Mouse (Mus musculus) small intestine, adult 2 months (tissue): ENCODE results near the gene Ppif.

Source experiments
- CTCF ChIP-seq: fragments of 200-500 bp; IDR thresholded peaks from 2 replicates; pipeline ENCODE4 v1.5.1; 2012; ENCODE audit warnings: low read depth, mild to moderate bottlenecking, control low read depth, inconsistent platforms, low read length, moderate library complexity, mixed read lengths; ENCODE audit not compliant: insufficient replicate concordance, insufficient read length; ENCODE audit errors: extremely low read depth
- POLR2A ChIP-seq: fragments of 200-500 bp; IDR thresholded peaks from 2 replicates; pipeline ENCODE4 v1.6.1; 2012; ENCODE audit warnings: low read depth, mild to moderate bottlenecking, control low read depth, inconsistent platforms, low read length, moderate library complexity

- TF ChIP-seq POLR2A (no peak), CTCF (no peak)
These were observed 1.1 kb downstream of the Ppif start for GRCm38 (mm10) chr14:25695059-25695458.
